Mouse (Mus musculus) neural tube, embryonic 12.5 days (tissue): ENCODE measurements around the gene Adprm. TPM values are rescaled to one million over a fixed set of nuclear protein-coding genes. Genes with fewer than 3 reads are reported as not detected.

ENCODE experiments used
- ATAC-seq: fragments of 200-750 bp; cut with Nextera tagmentation; 2 replicates; pipeline ENCODE4 v1.8.0; 2017; ENCODE audit warnings: low read depth, mild to moderate bottlenecking, moderate TSS enrichment, moderate library complexity; ENCODE audit not compliant: low FRiP score
- H3K27ac ChIP-seq: fragments of 300-500 bp; sonication (generic); 2 replicates; pipeline ENCODE4 v1.5.1; 2016
- H3K27me3 ChIP-seq: fragments of 300-500 bp; sonication (generic); replicated peaks from 2 replicates; pipeline ENCODE4 v1.6.1; 2016; ENCODE audit warnings: mild to moderate bottlenecking
- H3K36me3 ChIP-seq: fragments of 300-500 bp; sonication (generic); 2 replicates; pipeline ENCODE4 v1.6.1; 2016; ENCODE audit warnings: mild to moderate bottlenecking
- H3K4me1 ChIP-seq: fragments of 300-500 bp; sonication (generic); 2 replicates; pipeline ENCODE4 v1.6.1; 2016
- H3K4me2 ChIP-seq: fragments of 300-500 bp; sonication (generic); replicated peaks from 2 replicates; pipeline ENCODE4 v1.6.1; 2016; ENCODE audit warnings: mild to moderate bottlenecking
- H3K4me3 ChIP-seq: fragments of 300-500 bp; sonication (generic); 2 replicates; pipeline ENCODE4 v1.5.1; 2016
- H3K9ac ChIP-seq: fragments of 300-500 bp; sonication (generic); 2 replicates; pipeline ENCODE4 v1.6.1; 2016; ENCODE audit warnings: mild to moderate bottlenecking
- H3K9me3 ChIP-seq: fragments of 300-500 bp; sonication (generic); 2 replicates; pipeline ENCODE4 v1.6.1; 2016; ENCODE audit warnings: mild to moderate bottlenecking
- WGBS: fragments of 180-500 bp; shearing (Covaris S2); methylation state at CpG from one replicate; pipeline ENCODE4 v1.1.7; 2016; 5-methylcytosine and 5-hydroxymethylcytosine counted together
- microRNA-seq: library from miRNA; unstranded; fragments of <30 nt; microRNA quantifications from one replicate; pipeline ENCODE4, GENCODE M21; 2017
- polyA plus RNA-seq: library from polyadenylated mRNA; unstranded; fragments of >200 nt; fragmentation: Nextera tagmentation; extraction: Ambion mirVana; gene quantifications from 2 replicates; pipeline ENCODE4 v1.2.1, GENCODE M21; 2016

Gene Adprm
- polyA plus RNA-seq, 1 experiment from 2014 or later, result 34.1 TPM

DNA sequence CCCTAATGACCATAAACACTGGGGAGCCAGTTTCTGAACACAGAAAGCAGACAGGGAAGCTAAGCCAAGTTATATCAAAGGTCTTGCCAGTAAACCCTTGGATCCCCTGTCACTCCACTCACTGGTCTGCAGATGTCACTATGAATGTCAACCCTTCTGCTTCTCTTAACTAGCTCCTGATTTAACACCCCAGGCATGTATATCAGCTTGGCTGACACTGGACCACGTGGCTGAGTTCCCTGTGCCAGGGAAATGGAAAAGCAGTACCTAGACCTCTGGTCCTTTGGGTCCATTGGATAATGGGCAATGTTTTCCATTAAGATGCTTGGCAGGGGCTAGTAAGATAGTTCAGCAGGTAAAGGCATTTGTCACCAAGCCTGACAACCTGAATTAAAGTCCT, 58.7 kb downstream of the Adprm start:
- Histone ChIP-seq H3K4me2 (no peak overlapping the region), H3K4me3 (no peak overlapping the region), H3K9me3 (no peaks in the 10 kb centered on the region), H3K27me3 (no peaks in the 10 kb centered on the region), H3K27ac (no peak overlapping the region), H3K4me1 (0 out of 2 replicates have a peak, but pooled peaks cover 2% of the 10 kb centered on the region), H3K36me3 (no peaks in the 10 kb centered on the region), H3K9ac (no peak overlapping the region)
- ATAC-seq, result no peak
- 54% methylated on average over 1 of the region's 1 CpGs for whole genome bisulfite sequencing

DNA sequence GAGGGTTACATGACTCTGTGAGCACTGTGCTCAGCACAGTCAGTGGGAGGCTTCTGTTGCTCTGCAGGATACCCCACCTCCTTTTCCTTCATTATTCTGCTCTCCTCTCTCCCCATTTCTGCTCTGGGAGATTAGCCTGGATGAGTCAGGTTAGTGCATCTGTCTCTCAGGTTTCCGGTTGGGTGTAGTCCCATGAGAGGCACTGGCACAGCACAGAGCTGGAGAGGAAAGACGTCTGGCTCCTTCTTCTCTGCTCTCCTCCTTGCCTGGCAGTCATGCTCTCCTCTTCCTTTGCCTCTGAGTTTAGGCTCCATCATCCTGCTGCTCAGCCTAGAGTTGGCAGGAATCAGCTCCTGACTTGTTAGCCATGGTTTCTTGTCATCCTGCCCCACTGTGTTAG, 60.2 kb downstream of the Adprm start:
- Histone ChIP-seq H3K9me3 (no peaks in the 10 kb centered on the region), H3K4me2 (no peak overlapping the region), H3K4me1 (no peaks in the 10 kb centered on the region), H3K27ac (no peak overlapping the region), H3K27me3 (no peaks in the 10 kb centered on the region), H3K36me3 (no peaks in the 10 kb centered on the region), H3K4me3 (no peak overlapping the region), H3K9ac (no peak overlapping the region)
- 87% methylated on average over 2 of the region's 2 CpGs for WGBS
- ATAC-seq, result no peak

Small RNAs within 50 kb of the gene (microRNA-seq; reads per million reads assigned to microRNA genes)
- not detected for gene Mir6923

Other genes with a start within 250 kb of the Adprm start
- gene Pirt, start 140.6 kb downstream of the Adprm start, polyA plus RNA-seq, result 15.5 and 24.3 TPM in 2 replicates
- gene Tmem238l, start 96.0 kb downstream of the Adprm start, polyA plus RNA-seq, result not detected in 2 replicates
- gene Tmem220, start 27.4 kb downstream of the Adprm start, polyA plus RNA-seq, result 0.61 and 1.1 TPM in 2 replicates
- 14.9 and 16.8 TPM in 2 replicates for gene Sco1, start 76 bp upstream of the Adprm start, polyA plus RNA-seq
- gene Myh3, start 25.7 kb upstream of the Adprm start, polyA plus RNA-seq, result 17.1 and 19.3 TPM in 2 replicates
- gene Myh2, start 118.4 kb upstream of the Adprm start, polyA plus RNA-seq, result 0.03 TPM in 1 of 2 replicates, not detected in the other
- gene Myh1, start 147.5 kb upstream of the Adprm start, polyA plus RNA-seq, result 0.04 TPM in 1 of 2 replicates, not detected in the other
- 0.05 and 0.06 TPM in 2 replicates for gene Myh4, start 185.4 kb upstream of the Adprm start, polyA plus RNA-seq
- gene Myh8, start 224.5 kb upstream of the Adprm start, polyA plus RNA-seq, result 1.6 and 2.1 TPM in 2 replicates